Mouse (Mus musculus) limb, embryonic 14.5 days (tissue): ENCODE measurements around the gene Slc13a2. TPM values are rescaled to one million over a fixed set of nuclear protein-coding genes. Genes with fewer than 3 reads are reported as not detected.

Experiments
- ATAC-seq: fragments of 200-750 bp; cut with Nextera tagmentation; 2 replicates; pipeline ENCODE4 v1.8.0; 2017; ENCODE audit warnings: low read depth, moderate number of reproducible peaks, moderate TSS enrichment; ENCODE audit not compliant: low FRiP score
- DNase-seq: peaks from one replicate; pipeline ENCODE4 v3.0.0-alpha.2; 2015; ENCODE audit warnings: low spot score
- H3K27ac ChIP-seq: fragments of 300-500 bp; sonication (generic); replicated peaks from 2 replicates; pipeline ENCODE4 v1.5.1; 2014; ENCODE audit warnings: low read depth, mild to moderate bottlenecking, low read length, moderate library complexity, mixed read lengths
- H3K27me3 ChIP-seq: fragments of 300-500 bp; sonication (generic); 2 replicates; pipeline ENCODE4 v1.6.1; 2014; ENCODE audit warnings: low read length, mixed read lengths; ENCODE audit not compliant: control insufficient read depth, insufficient read depth
- H3K36me3 ChIP-seq: fragments of 300-500 bp; sonication (generic); 2 replicates; pipeline ENCODE4 v1.6.1; 2014; ENCODE audit warnings: mild to moderate bottlenecking, low read length, moderate library complexity, mixed read lengths; ENCODE audit not compliant: control insufficient read depth, insufficient read depth
- H3K4me1 ChIP-seq: fragments of 300-500 bp; sonication (generic); 2 replicates; pipeline ENCODE4 v1.6.1; 2014; ENCODE audit warnings: antibody characterized with exemption, low read length, mixed read lengths; ENCODE audit not compliant: control insufficient read depth, insufficient read depth
- H3K4me2 ChIP-seq: fragments of 300-500 bp; sonication (generic); replicated peaks from 2 replicates; pipeline ENCODE4 v1.6.1; 2014; ENCODE audit warnings: low read depth, mild to moderate bottlenecking, low read length, moderate library complexity; ENCODE audit not compliant: severe bottlenecking
- H3K4me3 ChIP-seq: fragments of 300-500 bp; sonication (generic); replicated peaks from 2 replicates; pipeline ENCODE4 v1.5.1; 2014; ENCODE audit warnings: low read length
- H3K9ac ChIP-seq: fragments of 300-500 bp; sonication (generic); 2 replicates; pipeline ENCODE4 v1.6.1; 2014; ENCODE audit warnings: mild to moderate bottlenecking, low read depth, low read length, moderate library complexity; ENCODE audit not compliant: severe bottlenecking
- H3K9me3 ChIP-seq: fragments of 300-500 bp; sonication (generic); 2 replicates; pipeline ENCODE4 v1.6.1; 2016; ENCODE audit warnings: low read length; ENCODE audit not compliant: control insufficient read depth
- POLR2A ChIP-seq: fragments of 200-500 bp; IDR thresholded peaks from 2 replicates; pipeline ENCODE4 v1.8.0; 2012; ENCODE audit warnings: inconsistent platforms, mild to moderate bottlenecking, moderate library complexity, borderline replicate concordance; ENCODE audit not compliant: insufficient read depth, insufficient read length; ENCODE audit errors: extremely low read depth
- WGBS: fragments of 180-500 bp; shearing (Covaris S2); extraction: QIAGEN DNeasy Blood & Tissue Kit; methylation state at CpG from one replicate; pipeline ENCODE4 v1.1.7; 2014; 5-methylcytosine and 5-hydroxymethylcytosine counted together
- polyA plus RNA-seq, 2 experiments: library from polyadenylated mRNA; depleted of rRNA in 1 of 2; stranded (reverse) in 1 of 2; unstranded in 1 of 2; fragments of >200 nt; fragmentation: Nextera tagmentation in 1 of 2; extraction: Ambion mirVana in 1 of 2; gene quantifications; 2 replicates each; pipeline versions ENCODE4 v1.2.1 to v1.2.3; 2012 to 2014

Slc13a2 gene
- polyA plus RNA-seq, 2 experiments = 0.03 to 0.10 TPM

- Histone ChIP-seq H3K9me3 (no peaks in the 10 kb centered on the region), H3K4me1 (peaks cover 13% of the 10 kb centered on the region), H3K4me2 (peak within 1 kb of the TSS; percentile 83), H3K36me3 (no peaks in the 10 kb centered on the region), H3K27ac (peak within 1 kb of the TSS; percentile 97), H3K9ac (peak within 1 kb of the TSS; percentile 83), H3K27me3 (no peaks in the 10 kb centered on the region), H3K4me3 (peak within 1 kb of the TSS; percentile 70)
- peak; percentile 95 for DNase-seq
- ATAC-seq = peak; percentile 98
- peak; percentile 59; the same call in 1 of the 2 replicates for TF ChIP-seq POLR2A
- WGBS = under 1% methylated on average over 41 of the region's 41 CpGs
Measured at GRCm38 (mm10) chr11:78465568-78466180, 43.7 kb upstream of the Slc13a2 start, which contains the start of gene Slc46a1. Gene Slc46a1, plus strand, starts transcription at chr11:78465697.

DNA sequence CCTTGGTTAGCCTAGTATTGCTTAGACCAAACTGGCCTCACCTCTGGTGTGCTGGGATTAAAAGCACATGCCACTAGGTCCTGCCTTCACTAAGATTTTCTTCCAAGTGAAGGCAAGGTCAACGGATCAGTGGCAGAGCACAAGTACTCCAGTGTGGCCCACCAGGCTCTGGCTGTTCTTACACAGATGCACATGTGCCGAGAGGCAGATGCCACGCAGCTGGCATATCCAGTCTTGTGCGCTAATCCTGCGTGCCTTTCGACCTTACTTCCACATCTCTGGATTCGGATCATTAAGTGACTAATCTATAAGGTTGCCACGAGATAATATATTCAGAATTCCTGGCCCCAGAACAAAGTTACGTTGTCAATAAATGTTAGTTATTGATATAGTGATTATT, 43.1 kb upstream of the Slc13a2 start:
- Histone ChIP-seq H3K4me1 (peaks cover 13% of the 10 kb centered on the region), H3K9me3 (no peaks in the 10 kb centered on the region), H3K27ac (peak overlapping the region; percentile 97; the same call in 1 of the 2 replicates), H3K27me3 (no peaks in the 10 kb centered on the region), H3K36me3 (no peaks in the 10 kb centered on the region), H3K4me3 (peak overlapping the region; percentile 70), H3K4me2 (peak overlapping the region; percentile 83), H3K9ac (peak overlapping the region; percentile 83; the same call in 1 of the 2 replicates)
- 32% methylated on average over 9 of the region's 9 CpGs for WGBS
- DNase-seq = peak; percentile 10
- no peak; the same call in 1 of the 2 replicates for ATAC-seq
- no peak for TF ChIP-seq POLR2A

GRCm38 (mm10) chr11:78463286-78464036, 41.4 kb upstream of the Slc13a2 start:
- H3K27me3 ChIP-seq = no peaks in the 10 kb centered on the region
- ATAC-seq (no peak), DNase-seq (no peak)
- H3K4me3 ChIP-seq = no peak overlapping the region
- no peaks in the 10 kb centered on the region for H3K9me3 ChIP-seq
- no peak overlapping the region for H3K27ac ChIP-seq
- no peak for TF ChIP-seq POLR2A
- H3K9ac ChIP-seq = no peak overlapping the region
- H3K36me3 ChIP-seq = no peaks in the 10 kb centered on the region
- 52% methylated on average over 13 of the region's 13 CpGs for WGBS
- peaks cover 13% of the 10 kb centered on the region for H3K4me1 ChIP-seq
- no peak overlapping the region for H3K4me2 ChIP-seq

- ATAC-seq = no peak
- DNase-seq = no peak
- Histone ChIP-seq H3K4me3 (no peak overlapping the region), H3K9me3 (no peaks in the 10 kb centered on the region), H3K4me2 (no peak overlapping the region), H3K27me3 (no peaks in the 10 kb centered on the region), H3K27ac (no peak overlapping the region), H3K9ac (no peak overlapping the region), H3K4me1 (peaks cover 13% of the 10 kb centered on the region), H3K36me3 (no peaks in the 10 kb centered on the region)
- no peak for TF ChIP-seq POLR2A
- WGBS = 74% methylated on average over 5 of the region's 5 CpGs
Measured at GRCm38 (mm10) chr11:78462669-78463068, 40.7 kb upstream of the Slc13a2 start.

- Histone ChIP-seq H3K9ac (no peak overlapping the region), H3K4me1 (peaks cover 10% of the 10 kb centered on the region), H3K36me3 (no peaks in the 10 kb centered on the region), H3K4me3 (no peak overlapping the region), H3K4me2 (no peak overlapping the region), H3K27ac (no peak overlapping the region), H3K27me3 (no peaks in the 10 kb centered on the region), H3K9me3 (no peaks in the 10 kb centered on the region)
- no peak for TF ChIP-seq POLR2A
- no peak for DNase-seq
- WGBS = 71% methylated on average over 1 of the region's 1 CpGs
- ATAC-seq = no peak
Measured at GRCm38 (mm10) chr11:78461894-78462293, 39.9 kb upstream of the Slc13a2 start.
